Mouse (Mus musculus) CD4-positive helper T cell, adult 2 months (primary cell): ENCODE results near the gene Prdm9.
"Not testable (repeated sequence)": the region's sequence is repeated elsewhere in the genome, so short reads cannot be mapped to it uniquely, and the experiment has no call there.

Experiments used
- DNase-seq: peaks from one replicate; pipeline ENCODE4 v3.0.0-alpha.2; 2012; ENCODE audit warnings: low read depth, missing footprints, low spot score

The Prdm9 gene

GRCm38 (mm10) chr17:15564014-15564927 is at the start of gene Prdm9:
Gene Prdm9 (minus strand): TSS chr17:15564354.
- DNase-seq: peak; percentile 97

- no peak for DNase-seq
Observed at GRCm38 (mm10) chr17:15599496-15599895, 35.3 kb upstream of the Prdm9 start.

- DNase-seq: peak; percentile 51
Observed at GRCm38 (mm10) chr17:15591216-15591881, 27.2 kb upstream of the Prdm9 start.

- DNase-seq: no peak
Observed at GRCm38 (mm10) chr17:15588116-15588515, 24.0 kb upstream of the Prdm9 start.

- peak; percentile 47 for DNase-seq
Observed at GRCm38 (mm10) chr17:15585691-15586090, 21.5 kb upstream of the Prdm9 start.

- no peak for DNase-seq
Observed at GRCm38 (mm10) chr17:15583071-15583470, 18.9 kb upstream of the Prdm9 start.

GRCm38 (mm10) chr17:15580072-15580447 is 15.9 kb upstream of the Prdm9 start:
- no peak for DNase-seq

- no peak for DNase-seq
Observed at GRCm38 (mm10) chr17:15579410-15580071, 15.4 kb upstream of the Prdm9 start.

GRCm38 (mm10) chr17:15577291-15577694 is 13.1 kb upstream of the Prdm9 start:
- DNase-seq: no peak

GRCm38 (mm10) chr17:15575056-15575455 is 10.9 kb upstream of the Prdm9 start:
- no peak for DNase-seq

GRCm38 (mm10) chr17:15566908-15567307 is 2.8 kb upstream of the Prdm9 start:
- DNase-seq: no peak

- DNase-seq: no peak
Observed at GRCm38 (mm10) chr17:15564928-15565300, 760 bp upstream of the Prdm9 start.

GRCm38 (mm10) chr17:15559946-15560345 is 4.2 kb downstream of the Prdm9 start:
- DNase-seq: no peak

- DNase-seq: no peak
Observed at GRCm38 (mm10) chr17:15549713-15550112, 14.4 kb downstream of the Prdm9 start.

GRCm38 (mm10) chr17:15546440-15546839 is 17.7 kb downstream of the Prdm9 start:
- DNase-seq: no peak

GRCm38 (mm10) chr17:15543868-15544267 is 20.3 kb downstream of the Prdm9 start:
- not testable (repeated sequence) for DNase-seq

GRCm38 (mm10) chr17:15540309-15540708 is 23.8 kb downstream of the Prdm9 start:
- DNase-seq: no peak

- no peak for DNase-seq
Observed at GRCm38 (mm10) chr17:15536457-15536904, 27.7 kb downstream of the Prdm9 start.

GRCm38 (mm10) chr17:15535943-15536342 is 28.2 kb downstream of the Prdm9 start:
- DNase-seq: peak; percentile 15

GRCm38 (mm10) chr17:15535162-15535800 is 28.9 kb downstream of the Prdm9 start:
- no peak for DNase-seq

GRCm38 (mm10) chr17:15530141-15530540 is 34.0 kb downstream of the Prdm9 start:
- DNase-seq: peak; percentile 52

- no peak for DNase-seq
Observed at GRCm38 (mm10) chr17:15528887-15529286, 35.3 kb downstream of the Prdm9 start.
